Mouse (Mus musculus) inflammation-experienced regulatory T-cells, adult 6 months (primary cell): ENCODE results near the gene Bmpr2. TPM values are rescaled to one million over a fixed set of nuclear protein-coding genes. Genes with fewer than 3 reads are reported as not detected.

Source experiments
- ATAC-seq: one replicate; pipeline ENCODE4 v1.8.0; 2017
- polyA plus RNA-seq, 3 experiments: library from polyadenylated mRNA; unstranded; fragments of 100-300 nt; shearing (Covaris generic); gene quantifications; one replicate each; pipeline ENCODE4 v1.2.1; 2017

Gene Bmpr2
- polyA plus RNA-seq, 3 experiments from 2014 or later, result 2.6 to 3.5 (median 3.3) TPM

DNA sequence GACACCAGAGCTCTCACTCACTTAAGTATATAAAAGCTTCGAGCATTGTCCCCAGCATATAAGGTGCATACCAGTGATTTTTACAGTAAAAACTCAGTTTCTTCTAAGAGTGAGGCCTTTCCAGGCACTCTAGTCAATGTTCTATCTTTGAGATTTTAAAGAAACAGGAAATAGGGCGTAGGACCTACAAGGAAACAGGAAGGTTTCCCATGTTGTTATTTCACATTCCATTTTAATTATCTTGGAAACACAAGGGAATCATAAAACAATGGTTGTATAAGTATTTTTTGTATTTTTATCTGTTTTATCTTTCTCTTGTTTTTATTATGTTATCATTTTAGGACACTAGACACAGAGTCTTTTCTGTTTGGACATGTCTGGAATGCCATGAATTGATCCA, 34.7 kb downstream of the Bmpr2 start:
- ATAC-seq, result no peak

DNA sequence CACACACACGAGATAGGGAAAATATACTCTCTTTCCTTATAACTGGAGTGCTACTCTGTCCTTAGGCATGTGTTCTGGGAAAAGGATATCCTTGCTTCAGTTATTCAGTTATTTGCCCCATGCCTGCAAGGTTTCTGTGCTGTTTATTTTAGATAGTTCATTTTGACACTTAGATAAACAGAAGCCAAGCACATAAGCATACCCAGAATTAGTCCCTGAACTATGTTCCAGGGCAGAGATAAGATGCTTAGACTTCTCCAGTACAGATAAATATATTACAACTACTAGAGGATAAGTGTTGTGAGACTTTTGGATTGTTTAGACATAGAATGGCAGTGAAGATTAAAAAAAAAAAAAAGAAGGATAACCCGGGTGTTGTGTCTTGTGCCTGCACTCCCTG, 41.2 kb downstream of the Bmpr2 start:
- no peak for ATAC-seq

DNA sequence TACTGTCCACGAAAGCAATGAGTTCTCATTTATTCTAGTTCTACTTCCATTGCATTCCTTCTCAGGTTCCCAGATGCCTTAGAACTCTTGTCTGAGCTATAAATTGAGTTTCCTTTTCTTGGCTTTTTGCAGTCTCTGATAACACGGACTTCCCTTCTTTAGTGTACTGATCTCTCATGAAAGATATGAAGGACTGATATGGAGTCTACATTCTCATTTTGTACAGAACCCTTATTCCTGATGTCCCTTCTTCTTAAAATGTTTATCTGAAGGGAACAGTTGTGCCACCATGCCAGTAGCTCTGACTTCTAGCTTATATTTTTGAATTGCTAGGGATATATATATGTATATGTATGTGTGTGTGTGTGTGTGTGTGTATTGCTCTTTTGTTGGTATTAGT, 46.7 kb downstream of the Bmpr2 start:
- no peak for ATAC-seq

DNA sequence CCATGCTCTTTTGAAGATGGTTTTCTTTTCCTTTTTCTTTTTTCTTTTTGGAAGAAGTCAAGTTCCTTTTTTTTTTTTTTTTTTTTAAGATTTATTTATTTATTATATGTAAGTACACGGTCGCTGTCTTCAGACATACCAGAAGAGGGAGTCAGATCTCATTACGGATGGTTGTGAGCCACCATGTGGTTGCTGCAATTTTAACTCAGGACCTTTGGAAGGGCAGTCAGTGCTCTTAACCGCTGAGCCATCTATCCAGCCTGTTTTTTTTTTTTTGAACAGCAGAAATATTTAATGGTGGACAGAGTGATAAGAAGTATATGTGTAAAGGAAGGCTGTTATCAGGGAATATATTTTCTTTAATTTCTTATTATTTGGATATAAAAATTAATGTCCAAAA, 49.6 kb downstream of the Bmpr2 start:
- no peak for ATAC-seq

DNA sequence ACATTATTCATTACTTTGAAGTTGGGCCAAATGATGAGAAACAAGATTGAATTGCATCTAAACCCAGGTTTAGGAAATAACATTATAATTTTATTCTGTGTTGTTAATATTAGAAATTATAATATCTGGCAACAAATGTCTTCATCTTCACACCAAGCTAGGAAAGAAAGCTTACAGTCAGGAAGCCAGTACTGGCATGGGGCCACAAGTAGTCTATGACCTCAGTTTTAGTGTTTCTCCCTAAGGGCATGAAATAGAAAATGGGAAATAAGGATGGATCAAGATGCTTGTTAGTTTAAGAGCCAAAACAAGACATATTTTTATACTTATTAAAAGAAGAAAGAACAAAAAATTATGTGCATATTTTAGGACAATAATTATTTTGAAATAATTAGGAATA, 62.2 kb downstream of the Bmpr2 start:
- ATAC-seq, result no peak

DNA sequence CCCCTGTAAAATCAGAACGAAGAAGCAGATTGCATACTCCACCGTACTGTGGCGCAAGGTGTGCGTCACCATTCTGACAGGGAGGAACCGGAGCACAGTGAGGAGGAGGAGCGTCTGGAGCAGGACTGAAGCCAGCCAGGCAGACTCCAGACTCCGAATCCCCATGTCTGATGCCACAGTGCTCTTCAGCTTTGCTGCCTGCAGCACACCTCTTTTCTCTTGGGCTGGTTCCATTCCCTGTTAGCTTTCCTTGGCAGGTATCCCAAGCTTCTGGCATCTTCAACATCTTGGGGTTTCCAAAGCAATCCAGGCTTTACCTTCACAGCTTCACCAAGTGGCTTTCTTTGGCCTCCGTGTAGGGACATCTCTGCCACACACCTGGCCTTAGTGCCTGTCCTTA, 63.4 kb downstream of the Bmpr2 start:
- no peak for ATAC-seq

DNA sequence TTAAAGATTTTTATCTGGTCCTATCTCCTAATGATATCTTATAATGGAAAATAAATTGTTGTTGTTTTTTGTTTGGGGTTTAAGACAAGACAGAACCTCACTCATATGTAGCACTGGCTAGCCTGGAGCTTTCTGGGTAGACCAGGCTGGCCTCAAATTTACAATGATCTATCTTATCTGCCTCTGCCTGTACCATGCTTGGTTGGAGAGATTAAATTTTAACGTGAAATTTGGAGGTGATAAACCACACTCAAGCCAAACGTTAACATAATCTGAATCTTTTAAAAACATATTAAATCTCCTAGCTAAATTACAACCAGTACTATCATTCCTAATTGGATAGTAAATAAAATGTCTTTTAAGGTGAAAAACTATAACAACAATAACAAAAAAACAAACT, 66.2 kb downstream of the Bmpr2 start:
- ATAC-seq, result no peak

DNA sequence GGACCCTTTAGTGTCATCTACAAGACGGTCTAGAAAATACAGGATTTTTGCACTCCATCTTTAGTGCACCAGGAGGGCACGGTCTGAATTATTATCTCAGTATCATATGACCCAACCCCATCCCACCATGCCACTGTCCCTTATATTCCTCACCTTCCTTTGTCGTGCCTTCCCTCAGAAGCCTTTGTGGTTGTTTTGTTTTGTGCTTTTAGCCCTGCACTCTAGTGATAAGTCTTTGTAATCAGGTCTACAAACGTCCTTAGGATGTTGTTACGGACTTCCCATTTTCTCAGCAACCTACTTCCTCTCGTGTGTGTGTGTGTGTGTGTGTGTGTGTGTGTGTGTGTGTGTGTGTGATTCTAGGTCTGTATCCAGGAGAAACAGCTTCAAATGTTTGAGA, 67.0 kb downstream of the Bmpr2 start:
- no peak for ATAC-seq

DNA sequence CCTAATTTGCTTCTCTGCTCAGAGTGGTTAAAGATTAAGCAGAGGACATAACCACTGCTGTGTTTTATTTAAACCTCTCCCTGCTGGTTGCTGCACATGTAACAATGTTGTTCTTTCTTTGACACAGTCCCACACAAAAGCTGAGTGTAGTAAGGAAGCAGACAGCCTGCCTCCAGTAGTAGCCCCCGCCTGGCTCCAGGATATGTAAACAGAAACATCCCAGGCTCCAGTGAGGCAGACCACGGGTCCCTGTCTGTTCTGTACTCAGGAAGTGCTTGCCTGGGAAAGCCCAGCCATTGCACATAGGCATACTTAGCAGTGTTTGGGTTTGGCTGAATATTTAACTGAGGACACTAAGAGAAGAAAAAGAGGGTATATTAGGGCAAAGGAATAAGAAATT, 70.5 kb downstream of the Bmpr2 start:
- ATAC-seq, result no peak

DNA sequence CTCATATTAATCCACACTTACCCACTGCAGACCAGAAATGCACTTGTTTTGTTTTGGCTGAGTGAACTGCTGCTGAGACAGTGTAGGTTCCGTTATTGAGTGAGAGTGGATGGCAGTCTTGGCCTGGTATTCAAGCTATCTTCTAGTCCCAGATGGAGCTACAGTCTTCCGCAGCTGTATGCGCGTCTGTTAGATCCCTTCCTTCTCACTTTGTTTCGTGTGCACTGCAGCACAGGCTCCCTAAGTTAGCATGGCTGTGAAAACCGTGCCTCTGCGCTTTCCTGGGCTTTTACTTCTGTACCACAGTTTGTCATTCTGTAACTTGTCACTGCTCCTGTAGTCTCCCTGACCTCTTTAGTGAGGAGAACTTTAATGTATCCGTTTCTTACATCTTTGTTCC, 85.1 kb downstream of the Bmpr2 start:
- ATAC-seq, result no peak

DNA sequence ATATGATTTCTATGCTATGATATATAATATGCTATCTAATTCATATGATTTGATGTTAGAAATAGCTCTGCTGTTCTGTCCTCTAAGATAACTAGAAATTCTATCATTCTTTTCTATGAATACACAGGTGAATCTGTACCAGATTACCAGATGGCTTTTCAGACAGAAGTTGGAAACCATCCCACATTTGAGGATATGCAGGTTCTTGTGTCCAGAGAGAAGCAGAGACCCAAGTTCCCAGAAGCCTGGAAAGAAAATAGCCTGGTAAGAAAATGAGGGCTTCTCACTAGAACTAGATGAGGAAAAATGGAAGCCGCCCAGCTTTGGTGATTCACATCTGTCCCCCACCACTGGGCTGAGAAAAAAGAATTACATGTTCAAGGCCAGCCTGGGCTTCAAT, 95.8 kb downstream of the Bmpr2 start:
- ATAC-seq, result no peak

DNA sequence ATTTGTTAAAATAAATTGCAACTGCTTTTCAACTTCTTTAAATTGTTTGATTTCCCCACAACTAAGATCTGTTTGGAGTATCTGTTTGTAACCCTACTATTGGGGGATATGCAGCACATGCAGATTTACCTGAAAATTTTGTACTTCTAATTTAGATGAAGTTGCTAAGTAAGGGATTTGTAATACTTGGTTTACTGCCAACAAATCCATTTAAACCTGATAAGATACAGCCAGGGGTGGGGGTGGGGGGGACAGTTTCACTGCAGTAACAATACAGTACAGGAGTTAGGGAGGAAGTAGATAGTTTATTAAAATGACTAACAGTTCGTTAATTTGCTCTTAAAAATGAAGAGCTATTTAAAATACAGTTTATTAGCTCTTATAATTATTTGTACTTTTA, 98.9 kb downstream of the Bmpr2 start:
- ATAC-seq, result no peak

DNA sequence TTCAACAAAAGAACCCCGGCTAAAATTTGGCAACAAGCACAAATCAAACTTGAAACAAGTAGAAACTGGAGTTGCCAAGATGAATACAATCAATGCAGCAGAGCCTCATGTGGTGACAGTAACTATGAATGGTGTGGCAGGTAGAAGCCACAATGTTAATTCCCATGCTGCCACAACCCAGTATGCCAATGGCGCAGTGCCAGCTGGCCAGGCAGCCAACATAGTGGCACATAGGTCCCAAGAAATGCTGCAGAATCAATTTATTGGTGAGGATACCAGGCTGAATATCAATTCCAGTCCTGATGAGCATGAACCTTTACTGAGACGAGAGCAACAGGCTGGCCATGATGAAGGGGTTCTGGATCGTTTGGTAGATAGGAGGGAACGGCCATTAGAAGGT, 104.8 kb downstream of the Bmpr2 start:
- ATAC-seq, result no peak

DNA sequence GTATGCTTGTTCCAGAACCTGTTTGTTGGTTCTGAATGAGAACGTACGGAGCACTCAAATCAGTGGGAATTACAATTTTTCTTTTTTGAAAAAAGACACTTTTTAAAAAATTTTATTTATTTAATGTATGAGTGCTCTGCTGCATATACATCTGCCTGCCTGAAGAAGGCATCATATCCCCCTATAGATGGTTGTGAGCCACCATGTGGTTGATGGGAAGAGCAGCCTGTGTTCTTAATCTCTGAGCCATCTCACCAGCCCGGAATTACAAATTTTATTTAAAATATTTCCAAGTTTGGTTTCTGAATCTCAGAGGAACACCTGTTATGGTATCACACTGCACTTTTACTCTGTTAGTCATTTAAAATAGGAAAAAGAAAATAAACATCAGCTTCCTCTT, 110.8 kb downstream of the Bmpr2 start:
- no peak for ATAC-seq

DNA sequence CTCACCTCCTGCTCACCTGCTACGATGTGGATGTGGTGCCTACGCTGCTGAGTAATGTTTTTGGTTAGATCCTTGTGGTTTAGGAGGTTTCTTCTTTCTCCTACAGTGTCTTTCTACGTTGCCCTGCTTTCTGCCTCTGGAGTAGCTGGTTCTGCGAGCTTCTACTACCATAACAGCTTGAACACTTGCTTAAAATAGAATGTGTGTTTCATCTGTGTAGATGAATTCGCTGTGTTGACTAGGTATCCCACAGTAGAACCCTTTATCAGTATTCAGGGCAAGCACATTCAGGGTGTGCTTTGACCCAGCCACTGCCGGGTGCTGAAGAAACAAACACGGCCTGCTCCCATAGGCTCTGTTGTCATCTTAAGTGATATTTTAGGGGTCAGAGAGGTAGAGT, 114.9 kb downstream of the Bmpr2 start:
- no peak for ATAC-seq

DNA sequence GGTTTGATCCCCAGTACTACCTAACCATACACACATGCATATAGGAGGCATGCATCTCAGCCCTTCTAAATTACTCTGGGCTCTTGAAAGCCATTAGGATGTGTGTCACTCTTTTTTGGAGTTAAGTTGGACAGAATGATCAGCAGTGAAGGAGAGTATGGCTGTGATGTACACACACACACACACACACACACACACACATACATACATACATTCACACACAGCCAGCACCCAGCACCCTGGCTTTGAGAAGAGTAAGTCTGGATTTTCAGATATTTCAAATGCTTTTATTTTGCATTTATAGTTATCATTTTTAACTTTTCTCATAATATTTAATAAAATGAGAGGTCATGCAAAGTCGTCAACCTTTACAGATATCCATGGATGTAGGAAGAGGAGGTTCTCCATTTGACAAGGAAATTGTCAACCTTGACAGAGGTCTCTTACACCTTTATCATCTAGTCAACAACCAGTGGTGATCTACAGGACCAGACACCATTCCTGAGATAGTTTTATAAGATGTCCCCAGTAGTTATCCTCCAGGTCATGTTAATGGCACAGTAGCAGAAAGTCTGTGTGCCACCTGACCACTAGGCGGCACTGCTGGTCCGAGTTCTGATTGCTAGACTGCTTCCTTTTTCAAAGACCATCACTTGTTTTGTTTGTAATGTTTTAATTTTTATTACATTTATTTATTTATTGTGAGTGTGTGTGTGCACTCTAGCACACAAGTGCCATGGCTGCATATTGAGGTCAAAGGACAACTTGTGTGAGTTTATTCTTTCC, 120.3 kb downstream of the Bmpr2 start:
- ATAC-seq, result peak; percentile 82

DNA sequence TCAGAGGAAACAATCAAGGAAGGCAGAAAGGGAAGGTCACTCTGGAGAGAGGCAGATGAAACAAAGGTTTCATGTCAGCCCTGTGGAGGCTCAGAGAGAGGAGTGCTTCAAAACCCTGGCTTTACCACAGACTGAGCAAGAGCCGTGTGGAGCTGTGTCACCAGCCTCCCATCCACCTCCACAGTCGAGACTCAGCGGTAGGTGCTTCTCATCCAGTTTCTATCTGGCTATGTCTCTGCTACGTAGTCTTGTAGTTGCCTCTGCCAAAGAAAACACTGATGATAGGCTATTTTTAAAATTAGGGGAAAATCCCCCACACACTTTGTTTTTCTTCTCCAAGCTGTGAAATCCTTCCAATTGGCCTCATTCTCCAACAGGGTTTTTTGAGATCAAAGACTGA, 123.7 kb downstream of the Bmpr2 start:
- ATAC-seq, result peak; percentile 25

DNA sequence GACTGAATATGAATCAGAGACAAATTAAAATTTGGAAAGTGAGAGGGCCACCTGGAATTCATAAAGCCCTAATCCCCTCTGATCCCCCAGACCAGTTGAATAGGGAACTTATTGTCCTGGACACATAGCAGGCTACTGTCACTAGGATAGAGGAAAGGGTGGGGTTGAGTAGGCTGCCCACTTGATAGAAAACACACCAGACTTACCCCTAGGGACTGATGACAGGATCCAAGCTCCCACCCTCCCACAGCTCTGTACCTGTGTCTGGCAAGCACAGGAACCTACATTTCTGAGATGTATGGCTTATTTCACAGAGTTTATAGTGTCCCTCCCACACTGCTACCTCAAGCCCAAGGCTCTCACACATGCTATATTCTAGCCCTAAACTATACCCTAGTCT, 124.8 kb downstream of the Bmpr2 start:
- ATAC-seq, result no peak

DNA sequence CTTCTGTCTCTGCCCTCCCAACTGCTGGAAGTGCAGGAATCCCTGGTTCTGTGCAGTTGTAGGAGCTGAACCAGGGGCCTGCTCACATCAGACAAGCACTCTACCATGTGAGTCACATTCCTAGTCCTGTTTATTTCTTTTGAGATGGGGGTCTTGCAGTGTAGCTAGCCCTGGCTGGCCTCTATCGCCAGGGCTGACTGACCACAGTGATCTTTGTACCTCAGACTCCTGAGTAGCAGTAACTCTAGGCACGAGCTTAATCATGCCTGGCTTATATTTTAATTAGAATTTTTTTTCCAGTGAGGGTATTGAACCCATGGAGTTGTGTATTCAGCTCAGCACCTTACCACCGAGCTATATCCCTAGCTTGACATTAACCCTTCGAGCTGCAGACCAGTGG, 128.0 kb downstream of the Bmpr2 start:
- no peak for ATAC-seq

DNA sequence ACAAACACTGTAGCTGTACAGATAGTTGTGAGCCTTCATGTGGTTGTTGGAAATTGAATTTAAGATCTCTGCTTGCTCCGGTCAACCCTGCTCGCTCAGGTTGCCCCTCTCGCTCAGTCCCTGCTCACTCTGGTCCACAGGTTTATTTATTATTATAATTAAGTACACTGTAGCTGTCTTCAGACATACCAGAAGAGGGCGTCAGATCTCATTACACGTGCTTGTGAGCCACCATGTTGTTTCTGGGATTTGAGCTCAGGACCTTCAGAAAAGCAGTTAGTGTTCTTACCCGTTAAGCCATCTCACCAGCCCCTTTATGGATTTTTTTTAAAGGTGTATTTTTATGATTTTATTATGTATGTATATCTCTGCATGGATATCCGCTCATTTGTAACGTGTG, 129.6 kb downstream of the Bmpr2 start:
- no peak for ATAC-seq

DNA sequence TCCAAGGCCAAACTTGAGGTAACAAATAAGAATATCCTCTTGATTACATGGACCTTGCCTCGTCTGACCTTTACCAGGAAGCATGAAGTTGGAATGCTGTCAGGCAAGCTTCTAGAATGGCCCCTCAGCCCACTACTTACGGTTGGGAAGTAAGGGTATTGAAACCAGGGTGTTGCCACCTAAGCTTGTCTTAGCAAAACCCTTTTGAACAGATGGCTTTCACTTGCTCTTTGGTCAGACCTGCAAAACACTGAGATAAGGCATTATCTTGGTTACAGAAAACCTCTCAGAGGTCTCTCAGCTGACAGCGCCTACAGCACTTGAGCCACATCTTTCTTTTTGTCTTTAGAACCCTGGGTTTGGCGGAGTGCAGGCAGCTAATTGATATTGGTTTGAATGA, 130.8 kb downstream of the Bmpr2 start:
- no peak for ATAC-seq

DNA sequence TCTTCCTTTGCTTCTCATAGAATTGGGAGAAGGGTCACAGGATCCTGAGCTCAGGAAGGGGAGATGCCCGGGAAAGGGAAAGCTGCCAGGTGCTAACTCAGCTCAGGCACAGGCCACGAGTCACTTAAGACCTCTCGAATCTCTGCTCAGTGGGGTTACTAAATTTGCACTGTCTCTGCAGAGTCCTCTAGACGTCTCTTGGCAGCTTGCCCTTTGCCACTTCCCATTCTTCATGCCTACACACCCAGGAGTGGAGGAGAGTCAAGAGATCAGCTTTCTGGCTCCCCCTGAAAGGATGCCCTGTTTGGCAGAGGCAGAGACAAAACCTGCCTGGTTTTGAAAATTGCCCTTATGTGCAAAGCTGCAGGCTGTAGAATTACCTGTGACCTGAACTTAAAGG, 132.3 kb downstream of the Bmpr2 start:
- peak; percentile 47 for ATAC-seq

DNA sequence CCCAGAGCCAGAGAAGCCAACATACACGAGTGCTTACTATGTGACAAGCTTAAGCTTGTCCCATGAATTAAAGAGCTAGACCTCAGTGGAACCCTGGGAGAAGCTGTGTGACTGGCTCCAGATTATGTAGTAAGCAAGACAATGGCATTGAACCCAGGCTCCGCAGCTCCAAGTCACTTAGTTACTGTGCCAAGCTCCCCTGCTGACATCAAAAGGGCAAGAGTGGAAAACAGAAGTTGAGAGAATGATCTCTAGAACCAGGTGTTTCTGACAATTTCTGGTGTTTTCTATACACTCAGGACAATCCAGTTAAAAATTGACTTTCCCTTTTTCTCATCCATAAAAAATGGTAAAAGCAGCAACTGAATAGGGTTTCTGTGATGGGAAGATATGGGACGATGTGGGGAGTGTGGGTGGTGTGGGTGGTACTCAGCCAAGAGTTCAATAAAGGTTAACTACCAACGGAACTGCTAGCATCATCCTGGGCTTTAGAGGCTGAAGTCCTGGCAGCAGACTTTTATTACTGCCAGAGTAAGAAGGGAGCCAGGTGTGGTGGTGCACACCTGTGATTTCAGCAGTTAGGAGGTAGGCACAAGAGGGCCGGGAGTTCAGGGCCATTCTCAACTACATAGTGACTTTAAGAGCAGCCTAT, 134.1 kb downstream of the Bmpr2 start:
- no peak for ATAC-seq

DNA sequence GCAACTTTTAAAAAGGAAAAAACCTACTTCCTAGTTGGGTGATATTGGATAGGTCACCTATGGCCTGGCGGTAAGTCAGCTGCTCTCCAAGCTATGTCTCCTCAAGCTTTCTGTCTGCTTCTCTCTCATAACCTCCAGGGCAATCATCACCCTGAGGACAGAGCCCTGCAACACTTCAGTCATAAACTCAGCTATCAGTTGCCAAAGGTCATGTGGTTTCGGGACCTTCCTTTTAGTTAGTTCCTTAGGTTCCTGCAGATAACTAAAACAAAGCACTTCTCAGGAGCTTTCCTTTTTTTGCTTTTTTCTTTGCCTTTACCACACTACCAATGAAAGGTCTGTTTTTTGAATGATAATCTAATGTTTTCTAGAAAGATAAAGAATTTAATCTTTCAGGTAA, 136.5 kb downstream of the Bmpr2 start:
- no peak for ATAC-seq
